Mouse (Mus musculus): ENCODE data around the gene Casz1.

DNA sequence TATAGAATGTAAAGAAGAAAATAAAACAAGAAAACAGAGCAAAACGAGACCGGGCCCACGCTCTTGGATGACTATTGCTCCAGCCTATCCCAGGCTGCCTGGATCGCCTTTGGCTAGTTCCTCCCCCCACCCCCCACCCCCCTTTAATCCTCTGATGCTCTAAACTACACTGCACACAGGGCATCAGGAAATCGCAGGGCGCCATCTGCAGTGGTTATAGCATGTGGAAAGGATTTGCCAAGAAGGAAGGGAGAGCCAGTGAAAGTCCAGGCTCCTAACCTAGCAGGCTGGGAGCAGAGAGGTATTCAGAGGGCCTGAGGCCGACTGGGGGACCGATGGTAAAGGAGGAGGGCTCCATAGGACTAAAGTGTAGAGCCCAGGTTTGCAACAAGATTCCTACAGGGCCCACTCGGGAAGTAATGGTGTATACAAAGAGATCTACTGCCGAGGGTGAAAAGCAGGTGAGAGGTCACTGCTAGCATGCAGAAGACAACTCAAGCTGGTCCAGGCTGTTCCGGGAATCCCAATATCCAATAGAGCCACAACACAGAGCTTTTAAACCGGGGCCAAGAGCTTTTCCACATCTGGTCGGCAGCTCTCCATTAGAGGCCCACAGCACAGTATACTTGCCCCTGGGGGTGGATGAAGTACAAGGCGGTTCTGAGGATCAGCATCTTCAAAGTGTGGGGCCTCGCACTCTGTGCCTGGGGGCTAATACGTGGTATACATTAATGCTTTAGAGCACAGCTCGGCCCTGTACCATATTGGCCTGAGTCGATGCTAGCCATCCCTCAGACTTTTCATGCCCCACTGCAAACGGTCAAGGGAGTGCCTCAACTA is 180.7 kb downstream of the Casz1 start:
- TF ChIP-seq CTCF (IDR thresholded peaks at IDR 0.05; ENCODE audit: low read depth) (no peak; the same call in 1 of the 2 replicates), EP300 (optimal IDR thresholded peaks at IDR 0.05) (no peak)
